Mouse (Mus musculus) heart, embryonic 10.5 days (tissue): ENCODE data around the gene Gp9. TPM values are rescaled to one million over a fixed set of nuclear protein-coding genes. Genes with fewer than 3 reads are reported as not detected.

Source experiments
- DNase-seq: peaks from one replicate; pipeline ENCODE4 v3.0.0-alpha.2; 2017; ENCODE audit warnings: low spot score
- H3K27ac ChIP-seq: fragments of 300-500 bp; sonication (generic); 2 replicates; pipeline ENCODE4 v1.5.1; 2016; ENCODE audit warnings: mild to moderate bottlenecking
- H3K27me3 ChIP-seq: fragments of 300-500 bp; sonication (generic); 2 replicates; pipeline ENCODE4 v1.6.1; 2016; ENCODE audit warnings: mild to moderate bottlenecking; ENCODE audit not compliant: poor library complexity, insufficient read depth, severe bottlenecking
- H3K36me3 ChIP-seq: fragments of 300-500 bp; sonication (generic); 2 replicates; pipeline ENCODE4 v1.6.1; 2016; ENCODE audit warnings: mild to moderate bottlenecking, moderate library complexity
- H3K4me1 ChIP-seq: fragments of 300-500 bp; sonication (generic); 2 replicates; pipeline ENCODE4 v1.6.1; 2016; ENCODE audit warnings: mild to moderate bottlenecking
- H3K4me3 ChIP-seq: fragments of 300-500 bp; sonication (generic); 2 replicates; pipeline ENCODE4 v1.5.1; 2016; ENCODE audit warnings: mild to moderate bottlenecking, moderate library complexity
- H3K9me3 ChIP-seq: fragments of 300-500 bp; sonication (generic); 2 replicates; pipeline ENCODE4 v1.6.1; 2016; ENCODE audit warnings: mild to moderate bottlenecking, moderate library complexity
- WGBS: fragments of 180-500 bp; shearing (Covaris S2); methylation state at CpG from one replicate; pipeline ENCODE4 v1.1.7; 2016; 5-methylcytosine and 5-hydroxymethylcytosine counted together
- polyA plus RNA-seq: library from polyadenylated mRNA; unstranded; fragments of >200 nt; fragmentation: Nextera tagmentation; extraction: Ambion mirVana; gene quantifications from 2 replicates; pipeline ENCODE4 v1.2.1, GENCODE M21; 2016

The Gp9 gene
- polyA plus RNA-seq, result 4.8 and 6.2 TPM in 2 replicates

DNA sequence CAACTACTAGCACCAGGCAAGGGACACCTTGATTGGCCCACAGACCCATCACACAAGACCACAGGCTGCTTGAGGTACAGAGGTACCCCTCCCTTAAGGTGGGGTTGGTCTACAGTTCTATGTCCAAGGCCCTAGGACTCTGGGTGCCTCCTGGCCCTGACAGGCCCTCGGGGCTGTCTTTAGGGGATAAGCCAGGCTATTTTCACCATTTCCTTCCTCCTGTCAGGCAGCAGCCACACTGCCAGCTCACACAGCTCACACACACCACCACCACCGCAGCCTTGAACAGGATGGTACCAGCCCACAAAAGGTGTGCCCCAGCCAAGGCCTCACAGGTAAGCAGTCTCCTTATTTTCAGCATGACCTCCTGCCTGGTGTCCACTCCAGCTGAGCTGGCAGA, at the start of gene Gp9:
Gp9 (plus strand) TSS at position 231 of the 400 bp plus-strand sequence.
- Histone ChIP-seq H3K4me1 (peaks cover 12% of the 10 kb centered on the region), H3K27ac (peak within 1 kb of the TSS; percentile 65; the same call in 1 of the 2 replicates), H3K9me3 (no peaks in the 10 kb centered on the region), H3K4me3 (no peak within 1 kb of the TSS), H3K36me3 (no peaks in the 10 kb centered on the region), H3K27me3 (no peaks in the 10 kb centered on the region)
- DNase-seq, result no peak
- whole genome bisulfite sequencing, result 57% methylated on average over 2 of the region's 2 CpGs

DNA sequence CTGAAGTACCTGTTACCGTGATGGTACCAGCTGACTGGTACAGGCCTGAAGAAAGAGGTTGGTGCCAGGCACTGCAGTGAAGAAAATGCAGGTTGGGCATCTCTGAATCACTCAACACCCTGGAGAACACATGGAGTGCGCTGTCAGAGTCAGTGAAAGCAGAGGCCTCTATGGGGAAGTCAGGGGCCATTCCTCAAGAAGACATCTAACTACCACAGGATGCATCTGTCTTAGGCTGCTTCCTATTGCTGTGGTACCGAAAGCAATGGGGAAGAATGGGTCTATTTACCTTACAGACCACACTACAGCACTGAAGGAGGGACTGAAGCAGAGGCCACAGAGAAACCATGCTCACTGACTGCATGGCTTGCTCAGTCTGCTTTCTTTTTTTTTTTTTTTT, 49.8 kb upstream of the Gp9 start:
- DNase-seq, result no peak
- 43% methylated on average over 3 of the region's 3 CpGs for WGBS
- H3K27me3 ChIP-seq, result peaks cover 55% of the 10 kb centered on the region
- peaks cover 32% of the 10 kb centered on the region for H3K4me1 ChIP-seq
- no peak overlapping the region for H3K4me3 ChIP-seq
- H3K27ac ChIP-seq, result no peak overlapping the region
- no peaks in the 10 kb centered on the region for H3K9me3 ChIP-seq
- no peaks in the 10 kb centered on the region for H3K36me3 ChIP-seq

DNA sequence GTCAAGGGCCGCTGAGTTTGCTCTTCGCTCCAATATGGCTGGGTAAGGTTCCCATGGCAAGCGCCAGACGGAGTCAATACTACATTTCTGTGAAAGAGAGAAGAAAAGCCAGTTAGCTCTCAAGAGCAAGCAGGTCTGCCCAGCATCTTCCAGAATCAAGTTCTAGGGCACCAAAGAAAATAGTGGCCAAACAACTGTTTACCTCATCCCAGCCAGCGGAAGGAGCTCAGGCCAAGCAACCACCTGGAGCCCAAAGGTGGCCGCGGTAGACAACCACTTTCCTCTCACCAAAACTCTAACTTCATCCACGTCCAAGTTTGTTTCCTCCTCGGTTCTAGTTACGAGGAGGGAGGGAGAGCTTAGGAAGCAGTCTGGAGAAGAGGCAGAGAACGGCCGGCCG, 47.7 kb upstream of the Gp9 start:
- DNase-seq, result no peak
- no peaks in the 10 kb centered on the region for H3K36me3 ChIP-seq
- H3K4me3 ChIP-seq, result peak overlapping the region; percentile 74
- H3K27me3 ChIP-seq, result peaks cover 75% of the 10 kb centered on the region
- H3K27ac ChIP-seq, result no peak overlapping the region
- H3K9me3 ChIP-seq, result no peaks in the 10 kb centered on the region
- H3K4me1 ChIP-seq, result peaks cover 43% of the 10 kb centered on the region
- 13% methylated on average over 13 of the region's 13 CpGs for WGBS

DNA sequence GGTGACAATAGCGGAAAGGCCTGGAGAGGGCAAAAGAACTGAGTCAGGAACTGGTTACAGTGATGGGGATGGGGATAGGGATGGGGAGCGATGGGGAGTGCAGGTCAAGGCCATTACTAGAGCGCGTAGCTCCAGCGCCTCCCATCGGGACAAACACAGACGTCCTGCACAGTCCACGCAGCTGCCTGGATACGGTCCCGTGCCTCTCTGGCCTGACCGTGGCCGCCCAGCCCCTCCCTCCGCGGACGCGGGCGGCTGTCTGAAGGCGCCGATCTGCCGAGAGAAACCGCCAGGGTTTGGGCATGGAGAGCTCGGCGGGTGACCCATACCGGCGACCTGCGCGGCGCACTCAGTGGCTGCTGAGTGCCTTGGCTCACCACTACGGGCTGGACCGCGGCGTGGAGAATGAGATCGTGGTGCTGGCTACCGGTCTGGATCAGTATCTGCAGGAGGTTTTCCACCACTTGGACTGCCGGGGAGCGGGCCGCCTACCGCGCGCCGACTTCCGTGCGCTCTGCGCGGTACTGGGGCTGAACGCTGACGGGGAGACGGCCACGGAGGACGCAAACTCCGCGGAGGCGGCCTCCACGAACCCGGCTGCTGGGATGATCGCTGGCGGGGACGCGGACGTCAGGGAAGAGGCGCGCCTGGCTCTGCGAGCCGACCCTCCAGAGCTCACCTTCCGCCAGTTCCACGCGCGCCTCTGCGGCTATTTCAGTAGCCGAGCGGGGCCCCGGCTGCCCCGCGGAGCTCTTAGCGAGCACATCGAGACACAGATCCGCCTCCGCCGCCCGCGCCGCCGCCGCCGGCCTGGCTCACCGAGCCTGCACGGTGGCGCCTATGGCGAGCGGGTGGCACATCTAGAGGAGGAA, 47.0 kb upstream of the Gp9 start, which contains the start of gene Efcc1:
Efcc1 (plus strand) TSS at position 279 of the 872 bp plus-strand sequence.
- Histone ChIP-seq H3K27me3 (peaks cover 82% of the 10 kb centered on the region), H3K9me3 (no peaks in the 10 kb centered on the region), H3K4me1 (peaks cover 43% of the 10 kb centered on the region), H3K27ac (peak within 1 kb of the TSS; percentile 60), H3K36me3 (no peaks in the 10 kb centered on the region), H3K4me3 (peak within 1 kb of the TSS; percentile 74)
- WGBS, result under 1% methylated on average over 90 of the region's 90 CpGs
- DNase-seq, result no peak

DNA sequence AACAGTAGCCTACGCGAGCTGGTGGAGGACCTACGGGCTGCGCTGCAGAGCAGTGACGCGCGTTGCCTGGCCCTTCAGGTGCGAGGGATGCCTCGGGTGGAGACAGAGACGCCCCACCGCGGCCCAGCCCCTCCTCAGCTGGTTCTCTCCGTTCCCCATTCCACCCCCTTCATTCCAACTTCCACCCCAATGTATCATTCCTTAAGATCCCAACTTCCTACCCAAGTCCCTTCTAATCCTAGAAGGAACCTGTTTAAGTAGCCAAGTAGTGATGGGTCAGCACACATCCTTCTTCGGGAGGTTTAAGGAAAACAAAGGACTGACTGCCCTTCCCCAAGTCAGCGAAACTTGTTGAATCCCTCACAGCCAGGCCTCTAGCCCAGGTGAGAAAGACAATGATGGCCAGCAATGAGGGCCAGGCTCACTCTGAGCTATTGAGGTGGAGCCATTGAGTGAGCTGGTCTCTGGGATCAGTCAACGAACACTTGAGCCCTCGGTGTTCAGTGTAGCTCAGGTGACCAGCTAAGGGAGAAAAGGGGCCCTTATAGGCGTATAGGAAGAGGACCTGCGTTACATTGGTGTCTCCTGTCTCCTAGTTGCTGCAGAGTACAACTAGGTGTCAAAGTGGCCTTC, 46.3 kb upstream of the Gp9 start:
- Histone ChIP-seq H3K27ac (no peak overlapping the region), H3K9me3 (no peaks in the 10 kb centered on the region), H3K4me1 (peaks cover 43% of the 10 kb centered on the region), H3K27me3 (peaks cover 84% of the 10 kb centered on the region), H3K36me3 (no peaks in the 10 kb centered on the region), H3K4me3 (peak overlapping the region; percentile 74)
- DNase-seq, result no peak
- WGBS, result 2% methylated on average over 19 of the region's 19 CpGs

DNA sequence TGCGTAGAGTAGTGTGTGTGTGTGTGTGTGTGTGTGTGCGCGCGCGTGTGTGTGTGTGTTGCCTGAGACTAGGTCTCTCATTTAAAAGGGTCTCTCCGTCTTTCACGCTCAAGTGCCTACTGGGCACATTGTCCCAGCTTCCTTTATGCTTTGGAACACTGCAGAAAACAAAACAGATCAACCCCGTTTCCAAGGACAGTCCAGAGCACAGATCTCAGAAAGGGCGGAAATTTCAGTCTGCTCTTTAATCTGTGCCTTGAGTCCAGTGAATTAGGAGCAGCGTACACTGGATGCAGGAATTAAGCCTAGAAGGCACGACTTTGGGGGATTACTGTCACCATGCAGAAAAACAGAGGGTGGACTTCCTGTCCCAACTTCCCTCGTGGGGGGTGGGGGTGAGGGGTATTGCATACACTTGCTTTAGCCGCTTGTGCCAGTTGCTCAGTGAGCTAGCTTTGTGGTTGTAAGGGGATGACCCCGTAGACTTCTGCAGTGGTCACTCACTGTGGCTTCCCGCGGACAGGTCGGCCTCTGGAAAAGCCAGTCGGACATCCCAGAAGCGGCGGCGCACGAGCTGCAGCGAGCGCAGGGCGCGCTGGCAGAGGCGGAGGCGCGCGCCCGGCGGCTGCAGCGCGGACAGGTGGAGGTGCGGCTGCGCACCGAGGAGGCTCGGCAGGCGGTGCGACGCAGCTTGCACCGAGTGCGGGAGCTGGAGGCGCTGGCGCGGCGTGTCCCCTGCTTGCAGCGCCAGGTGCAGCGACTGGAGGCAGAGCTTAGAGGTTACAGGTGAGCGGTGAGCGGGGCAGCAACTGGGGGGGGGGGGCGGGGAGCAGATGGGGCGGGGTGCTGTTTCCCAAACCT, 45.5 kb upstream of the Gp9 start:
- Histone ChIP-seq H3K27ac (no peak overlapping the region), H3K4me3 (peak overlapping the region; percentile 74), H3K27me3 (peaks cover 84% of the 10 kb centered on the region), H3K4me1 (peaks cover 43% of the 10 kb centered on the region), H3K9me3 (no peaks in the 10 kb centered on the region), H3K36me3 (no peaks in the 10 kb centered on the region)
- DNase-seq, result no peak
- 3% methylated on average over 53 of the region's 53 CpGs for WGBS

DNA sequence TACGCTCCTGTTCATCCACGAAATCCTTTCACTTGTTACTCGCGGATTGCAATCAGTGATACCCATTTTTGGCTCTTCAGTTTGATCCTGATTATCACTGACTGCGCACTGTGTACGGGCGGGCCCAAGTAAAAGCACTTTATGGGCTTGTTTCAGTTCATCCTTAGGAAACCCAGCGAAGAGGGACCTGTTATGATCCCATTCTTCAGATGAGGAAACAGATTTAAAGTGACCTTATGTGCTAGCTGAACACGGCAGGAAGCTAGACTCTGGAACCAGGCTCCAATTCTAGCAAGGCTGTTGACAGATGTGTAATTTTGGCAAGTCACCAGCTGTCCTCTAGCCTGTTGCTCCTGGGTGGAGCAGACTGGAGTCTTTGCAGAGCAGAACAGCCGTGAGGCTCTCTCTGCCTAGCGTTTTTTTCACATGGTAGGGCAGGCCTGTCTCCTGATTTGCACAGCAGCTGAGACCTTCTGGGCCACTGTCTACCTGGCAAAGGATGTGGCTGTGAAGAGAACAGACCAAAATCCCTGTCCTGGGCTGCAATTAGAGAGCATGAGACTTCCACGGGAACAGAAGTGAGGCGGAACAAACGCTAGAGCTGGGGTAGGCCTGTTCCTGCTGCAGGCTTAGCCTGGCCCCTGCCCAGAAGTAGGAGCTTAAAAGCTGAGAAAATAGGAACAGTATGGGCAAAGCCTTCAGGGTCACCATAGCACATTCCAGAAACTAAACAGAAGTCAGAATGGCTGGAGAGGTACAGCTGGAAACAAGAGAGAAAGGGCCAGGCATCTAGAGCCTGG, 44.5 kb upstream of the Gp9 start:
- DNase-seq, result no peak
- Histone ChIP-seq H3K4me3 (peak overlapping the region; percentile 74), H3K9me3 (no peaks in the 10 kb centered on the region), H3K4me1 (peaks cover 50% of the 10 kb centered on the region), H3K36me3 (no peaks in the 10 kb centered on the region), H3K27ac (no peak overlapping the region), H3K27me3 (peaks cover 76% of the 10 kb centered on the region)
- WGBS, result 30% methylated on average over 14 of the region's 14 CpGs

DNA sequence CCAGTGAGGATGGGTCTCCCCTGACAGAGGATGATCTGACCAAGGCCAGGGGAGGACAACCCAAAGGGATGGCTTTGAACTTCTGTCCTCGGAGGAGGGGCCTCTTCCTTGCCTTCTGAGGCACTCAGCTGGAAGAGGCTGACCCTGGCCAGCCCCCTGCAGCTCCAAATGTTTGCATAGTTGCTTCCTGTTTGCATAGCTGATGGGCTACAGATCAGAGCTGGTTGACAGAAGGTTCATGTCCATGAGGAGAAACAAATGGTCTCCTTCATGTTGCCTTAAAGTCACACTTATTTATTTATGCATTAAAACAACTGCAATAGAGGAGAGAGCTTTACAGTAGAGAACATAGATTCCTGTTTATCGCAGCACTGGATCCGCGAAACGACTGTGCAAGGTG, 43.7 kb upstream of the Gp9 start:
- peaks cover 70% of the 10 kb centered on the region for H3K27me3 ChIP-seq
- 62% methylated on average over 5 of the region's 5 CpGs for WGBS
- no peak for DNase-seq

DNA sequence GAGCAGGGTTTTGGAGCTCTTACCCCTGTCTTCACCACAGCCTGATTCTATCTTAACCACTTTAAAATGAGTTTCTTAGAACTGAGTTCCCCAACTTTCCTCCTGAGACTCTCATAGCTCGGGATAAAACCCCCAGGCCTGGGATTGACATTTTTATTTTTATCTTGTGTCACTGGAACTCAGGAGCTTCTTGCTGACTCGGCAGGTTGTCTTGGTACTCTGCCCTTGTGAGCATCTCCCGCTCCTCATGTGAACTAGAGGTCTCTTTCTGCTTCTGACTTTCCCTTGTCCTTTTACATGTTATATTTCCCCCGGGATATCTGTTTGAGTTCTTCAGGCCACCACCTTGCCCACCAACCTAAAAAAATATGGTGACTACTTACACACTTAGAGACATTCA, 40.9 kb upstream of the Gp9 start:
- Histone ChIP-seq H3K9me3 (no peaks in the 10 kb centered on the region), H3K27me3 (peaks cover 44% of the 10 kb centered on the region), H3K4me1 (peaks cover 53% of the 10 kb centered on the region), H3K27ac (no peak overlapping the region), H3K4me3 (no peak overlapping the region), H3K36me3 (no peaks in the 10 kb centered on the region)
- no peak for DNase-seq
- WGBS, result 79% methylated on average over 4 of the region's 4 CpGs

More for the DNA sequence above, 43.7 kb upstream of the Gp9 start:
- Histone ChIP-seq H3K4me1 (peaks cover 57% of the 10 kb centered on the region), H3K9me3 (no peaks in the 10 kb centered on the region), H3K4me3 (no peak overlapping the region), H3K36me3 (no peaks in the 10 kb centered on the region), H3K27ac (no peak overlapping the region)

DNA sequence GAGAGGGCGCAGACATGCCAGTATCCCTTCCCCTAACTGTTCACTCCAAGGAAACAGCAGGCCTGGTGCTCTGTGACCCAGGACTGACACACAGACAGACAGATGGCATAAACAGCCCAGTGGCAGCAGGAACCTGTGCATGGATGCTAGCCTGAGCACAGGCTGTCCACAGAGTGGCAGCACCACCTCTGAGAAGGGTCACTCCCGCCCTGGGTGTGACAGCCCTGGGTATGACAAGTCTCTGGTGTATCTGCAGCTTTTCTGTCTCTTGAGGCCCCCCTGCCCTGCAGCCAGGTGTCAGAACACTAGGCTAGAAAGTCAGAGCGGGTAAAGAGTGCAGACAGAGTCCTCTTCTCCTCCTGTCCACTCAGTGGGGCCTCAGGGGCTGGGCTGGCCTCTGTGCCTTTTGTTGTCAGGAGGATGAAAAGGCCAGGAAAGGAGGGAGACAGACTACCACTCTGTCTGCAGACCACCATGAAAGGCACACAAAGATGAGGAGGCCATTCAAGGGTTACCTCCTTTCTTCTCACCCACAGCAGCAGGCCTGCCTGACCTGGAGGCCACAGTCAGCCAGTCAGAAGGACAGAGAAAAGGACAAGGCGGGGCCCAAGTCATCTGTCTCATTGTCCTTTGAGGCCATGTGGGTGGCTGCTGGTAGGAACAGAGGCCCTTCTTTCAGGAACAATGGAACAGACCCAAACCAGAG, 39.8 kb upstream of the Gp9 start:
- no peak overlapping the region for H3K4me3 ChIP-seq
- H3K4me1 ChIP-seq, result peaks cover 41% of the 10 kb centered on the region
- no peak for DNase-seq
- H3K27me3 ChIP-seq, result peaks cover 33% of the 10 kb centered on the region
- no peaks in the 10 kb centered on the region for H3K36me3 ChIP-seq
- WGBS, result 61% methylated on average over 4 of the region's 4 CpGs
- no peaks in the 10 kb centered on the region for H3K9me3 ChIP-seq
- peak overlapping the region; percentile 65 for H3K27ac ChIP-seq

DNA sequence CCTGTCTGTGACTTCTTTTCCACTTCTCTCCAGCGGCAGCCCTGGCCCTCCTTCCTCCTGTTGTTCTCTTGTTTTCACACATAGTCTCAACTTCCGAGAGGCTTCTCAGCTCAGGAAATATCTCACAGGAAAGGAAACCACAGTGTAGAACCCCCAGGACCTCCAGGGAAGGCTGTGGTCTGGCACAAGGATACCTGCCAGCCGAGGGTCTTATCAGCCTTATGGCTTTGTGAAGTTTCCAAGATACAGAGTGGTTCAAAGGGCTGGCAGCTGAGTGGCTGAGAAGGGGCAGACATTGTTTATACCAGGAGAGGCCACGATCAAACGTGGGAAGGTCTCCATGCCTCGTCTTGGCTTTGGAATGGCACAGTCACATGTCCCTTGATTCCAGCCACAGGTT, 38.0 kb upstream of the Gp9 start:
- 27% methylated on average over 6 of the region's 6 CpGs for WGBS
- H3K9me3 ChIP-seq, result no peaks in the 10 kb centered on the region
- H3K27ac ChIP-seq, result peak overlapping the region; percentile 75

More for the DNA sequence above, 38.0 kb upstream of the Gp9 start:
- H3K36me3 ChIP-seq, result no peaks in the 10 kb centered on the region
- no peak overlapping the region for H3K4me3 ChIP-seq
- peaks cover 14% of the 10 kb centered on the region; the same call in 1 of the 2 replicates for H3K27me3 ChIP-seq
- no peak for DNase-seq
- H3K4me1 ChIP-seq, result peaks cover 27% of the 10 kb centered on the region
